Mouse (Mus musculus) embryonic fibroblast, embryonic 13.5 days (primary cell): ENCODE measurements around the gene Fbxo21.

Source experiments
- CTCF ChIP-seq: IDR thresholded peaks from 2 replicates; pipeline ENCODE4 v1.5.1; 2011; ENCODE audit warnings: mild to moderate bottlenecking, control low read depth, low read length, moderate library complexity, borderline replicate concordance; ENCODE audit not compliant: insufficient read depth
- POLR2A ChIP-seq: IDR thresholded peaks from 2 replicates; pipeline ENCODE4 v1.6.1; 2011; ENCODE audit warnings: low read depth, mild to moderate bottlenecking, control low read depth, low read length, moderate library complexity

DNA sequence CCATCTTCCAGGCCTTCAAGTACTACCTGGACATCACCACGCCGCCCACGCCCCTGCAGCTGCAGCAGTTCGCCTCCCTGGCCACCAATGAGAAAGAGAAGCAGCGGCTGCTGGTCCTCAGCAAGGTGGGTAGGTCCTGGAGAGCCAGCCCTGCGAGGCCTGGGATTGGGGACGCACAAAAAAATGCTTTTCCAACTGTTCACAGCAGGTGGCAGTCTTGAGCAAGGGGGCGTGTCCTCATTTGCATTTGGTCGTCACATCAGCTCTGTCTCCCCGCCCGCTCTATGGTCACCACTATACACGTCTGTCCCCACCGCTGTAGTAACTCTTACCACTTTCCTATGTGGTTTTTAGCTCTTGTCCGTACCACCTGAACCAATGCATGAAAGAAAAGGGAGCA is 38.3 kb upstream of the Fbxo21 start:
- no peak for TF ChIP-seq POLR2A
- TF ChIP-seq CTCF: peak; percentile 60; the same call in 1 of the 2 replicates
